Mouse (Mus musculus) forebrain, embryonic 10.5 days (tissue): ENCODE results near the gene Exoc6b. TPM values are rescaled to one million over a fixed set of nuclear protein-coding genes. Genes with fewer than 3 reads are reported as not detected.

Source experiments
- DNase-seq: peaks from one replicate; pipeline ENCODE4 v3.0.0-alpha.2; 2017; ENCODE audit warnings: low spot score; ENCODE audit errors: extremely low spot score
- H3K27ac ChIP-seq: fragments of 300-500 bp; sonication (generic); 2 replicates; pipeline ENCODE4 v1.5.1; 2016; ENCODE audit warnings: mild to moderate bottlenecking
- H3K27me3 ChIP-seq: fragments of 300-500 bp; sonication (generic); 2 replicates; pipeline ENCODE4 v1.6.1; 2016; ENCODE audit warnings: mild to moderate bottlenecking; ENCODE audit not compliant: poor library complexity, severe bottlenecking
- H3K36me3 ChIP-seq: fragments of 300-500 bp; sonication (generic); replicated peaks from 2 replicates; pipeline ENCODE4 v1.6.1; 2016; ENCODE audit warnings: mild to moderate bottlenecking, moderate library complexity
- H3K4me1 ChIP-seq: fragments of 300-500 bp; sonication (generic); 2 replicates; pipeline ENCODE4 v1.6.1; 2016
- H3K4me3 ChIP-seq: fragments of 300-500 bp; sonication (generic); 2 replicates; pipeline ENCODE4 v1.5.1; 2016; ENCODE audit warnings: mild to moderate bottlenecking, moderate library complexity
- H3K9me3 ChIP-seq: fragments of 300-500 bp; sonication (generic); 2 replicates; pipeline ENCODE4 v1.6.1; 2016; ENCODE audit warnings: mild to moderate bottlenecking, moderate library complexity
- WGBS: fragments of 180-500 bp; shearing (Covaris S2); methylation state at CpG from one replicate; pipeline ENCODE4 v1.1.7; 2016; 5-methylcytosine and 5-hydroxymethylcytosine counted together
- polyA plus RNA-seq: library from polyadenylated mRNA; unstranded; fragments of >200 nt; fragmentation: Nextera tagmentation; extraction: Ambion mirVana; gene quantifications from 2 replicates; pipeline ENCODE4 v1.2.1, GENCODE M21; 2016

Gene Exoc6b
- polyA plus RNA-seq, 1 experiment from 2014 or later: 21.7 TPM

DNA sequence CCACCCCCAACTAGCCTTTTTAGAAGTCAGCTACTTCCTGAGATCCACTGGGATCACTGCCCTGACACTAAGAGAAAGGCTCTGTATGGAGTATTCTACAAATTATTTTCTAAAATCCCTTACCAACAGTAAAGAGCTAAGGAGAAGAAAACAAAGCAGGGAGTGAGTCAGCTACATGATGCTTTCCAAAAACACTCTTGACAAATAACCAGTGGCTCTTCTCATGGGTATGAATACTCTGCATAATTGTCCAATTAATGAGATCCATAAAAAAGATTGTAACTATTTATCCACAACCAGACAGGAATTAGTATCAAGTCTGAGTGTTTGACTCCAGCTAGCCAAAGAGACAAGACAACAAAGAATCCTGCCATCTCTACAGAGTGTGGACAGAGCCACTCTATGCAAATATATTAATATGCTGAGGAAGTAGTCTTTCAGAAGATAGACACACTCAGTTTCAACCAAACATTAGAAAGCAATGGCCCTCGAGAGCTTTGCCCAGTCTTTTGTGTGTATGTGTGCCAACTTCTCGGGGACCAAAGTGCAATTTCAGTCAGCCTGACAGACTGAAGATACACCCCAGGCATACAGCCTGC lies 263.1 kb downstream of the Exoc6b start:
- H3K9me3 ChIP-seq: no peaks in the 10 kb centered on the region
- DNase-seq: no peak
- 90% methylated on average over 2 of the region's 2 CpGs for WGBS

DNA sequence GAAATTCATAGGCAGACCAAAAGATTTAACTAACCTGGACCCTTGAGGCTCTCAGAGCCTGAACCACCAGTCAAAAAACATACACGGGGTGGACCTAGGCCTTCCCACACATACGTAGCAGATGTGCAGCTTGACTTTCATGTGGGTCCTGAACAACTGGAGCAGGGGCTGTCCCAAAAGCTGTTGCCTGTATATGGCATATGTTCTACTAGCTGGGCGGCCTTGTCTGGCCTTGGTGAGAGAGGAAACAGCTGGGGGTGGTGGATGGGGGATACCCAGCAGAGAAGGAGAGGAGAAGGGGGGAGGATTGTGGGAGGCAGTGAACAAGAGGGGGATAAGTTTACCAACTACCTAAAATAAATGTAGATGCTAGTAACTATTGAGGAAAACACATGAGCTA lies 270.6 kb downstream of the Exoc6b start:
- WGBS: 88% methylated on average over 3 of the region's 3 CpGs
- Histone ChIP-seq H3K36me3 (no peaks in the 10 kb centered on the region), H3K9me3 (no peaks in the 10 kb centered on the region), H3K27me3 (no peaks in the 10 kb centered on the region), H3K27ac (no peak overlapping the region), H3K4me1 (peaks cover 6% of the 10 kb centered on the region), H3K4me3 (no peak overlapping the region)
- no peak for DNase-seq

More for the DNA sequence above, 263.1 kb downstream of the Exoc6b start:
- no peak overlapping the region for H3K4me3 ChIP-seq
- H3K4me1 ChIP-seq: no peaks in the 10 kb centered on the region
- no peaks in the 10 kb centered on the region for H3K36me3 ChIP-seq
- no peak overlapping the region for H3K27ac ChIP-seq
- no peaks in the 10 kb centered on the region for H3K27me3 ChIP-seq

DNA sequence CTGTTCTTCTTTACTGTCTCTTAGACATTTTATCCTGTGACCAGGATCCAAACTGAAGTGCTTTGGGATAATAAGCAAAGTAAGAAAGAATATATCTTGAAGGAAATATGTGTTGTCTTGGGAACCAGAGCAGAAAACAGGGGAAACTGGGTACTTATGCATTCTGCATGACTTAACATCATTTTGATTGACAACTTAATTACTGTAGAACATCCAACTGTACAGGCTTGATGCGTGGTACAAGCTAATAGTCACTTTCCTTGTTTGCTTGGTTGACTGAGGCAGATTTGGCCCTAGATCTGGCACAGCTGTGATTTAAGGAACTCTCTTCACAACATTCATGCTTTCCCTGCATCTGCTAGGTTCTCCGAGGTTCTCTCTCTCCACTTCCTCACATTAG lies 285.3 kb downstream of the Exoc6b start:
- Histone ChIP-seq H3K4me3 (no peak overlapping the region), H3K36me3 (no peaks in the 10 kb centered on the region), H3K27ac (no peak overlapping the region), H3K9me3 (no peaks in the 10 kb centered on the region), H3K27me3 (no peaks in the 10 kb centered on the region), H3K4me1 (peaks cover 9% of the 10 kb centered on the region)
- 89% methylated on average over 2 of the region's 2 CpGs for WGBS
- DNase-seq: no peak

DNA sequence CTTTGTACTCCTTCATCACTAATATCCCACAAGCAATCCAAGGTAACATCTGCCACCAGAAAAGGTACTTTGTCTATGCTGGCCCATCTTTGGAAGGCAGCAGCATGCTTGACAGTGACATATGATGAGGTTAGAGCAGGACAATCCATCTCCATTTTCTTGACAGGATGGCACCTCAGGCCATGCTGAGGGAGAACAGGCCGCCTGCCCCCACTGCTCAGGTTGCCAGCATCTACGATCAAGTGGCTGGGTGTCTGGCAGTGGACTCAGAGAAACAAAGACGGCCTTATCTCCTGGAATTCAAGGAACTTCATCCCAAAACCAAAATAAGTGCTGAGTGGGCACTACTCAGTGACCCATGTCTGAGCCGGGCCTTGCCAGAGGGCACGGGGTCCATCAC lies 289.3 kb downstream of the Exoc6b start:
- H3K27ac ChIP-seq: no peak overlapping the region
- peaks cover 10% of the 10 kb centered on the region for H3K4me1 ChIP-seq
- H3K27me3 ChIP-seq: no peaks in the 10 kb centered on the region
- no peaks in the 10 kb centered on the region for H3K9me3 ChIP-seq
- no peak for DNase-seq
- no peaks in the 10 kb centered on the region for H3K36me3 ChIP-seq
- 55% methylated on average over 5 of the region's 5 CpGs for WGBS
- no peak overlapping the region for H3K4me3 ChIP-seq

DNA sequence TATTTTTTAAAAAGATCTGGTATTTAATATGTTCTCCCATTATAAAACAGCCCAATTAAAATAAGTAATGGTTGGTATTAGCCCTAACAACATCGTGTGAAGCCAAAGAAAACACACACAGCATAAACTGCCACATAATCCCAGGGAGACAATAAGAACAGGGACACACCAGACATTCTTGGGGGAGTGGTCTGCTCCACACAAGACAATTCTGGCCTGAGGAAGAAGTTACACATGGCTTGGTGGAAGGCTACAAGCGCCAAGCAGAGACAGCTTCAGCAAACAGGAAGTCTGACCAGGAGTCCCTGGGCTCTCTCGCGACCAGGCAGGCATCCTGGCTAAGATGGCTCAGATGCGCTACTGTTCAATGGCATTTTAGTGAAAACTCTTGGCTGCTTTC lies 290.3 kb downstream of the Exoc6b start:
- 78% methylated on average over 5 of the region's 5 CpGs for WGBS
- DNase-seq: no peak
- no peak overlapping the region for H3K27ac ChIP-seq

DNA sequence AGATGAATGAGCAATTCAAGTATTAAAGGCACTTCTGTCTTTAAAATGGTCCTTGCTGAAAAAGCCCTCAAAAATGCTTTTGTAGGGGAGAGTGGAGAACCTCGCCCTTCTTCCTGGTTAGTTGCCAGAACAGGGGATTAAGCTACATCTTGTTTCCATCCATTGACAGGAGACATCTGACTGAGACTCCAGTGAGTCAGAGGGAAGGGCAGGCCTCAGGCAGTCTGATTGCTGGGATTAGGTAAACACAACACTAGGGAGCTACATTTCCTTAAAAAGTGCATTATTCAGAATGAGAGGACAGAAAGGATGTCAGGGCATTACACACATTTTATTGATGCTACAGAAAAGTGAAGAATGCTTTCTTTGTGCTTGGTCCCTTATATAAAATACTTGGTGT lies 293.4 kb downstream of the Exoc6b start:
- no peak for DNase-seq
- Histone ChIP-seq H3K4me3 (no peak overlapping the region), H3K9me3 (no peaks in the 10 kb centered on the region), H3K27ac (no peak overlapping the region), H3K4me1 (peaks cover 13% of the 10 kb centered on the region), H3K27me3 (no peaks in the 10 kb centered on the region), H3K36me3 (no peaks in the 10 kb centered on the region)
- 28% methylated on average over 1 of the region's 1 CpGs for WGBS

More for the DNA sequence above, 290.3 kb downstream of the Exoc6b start:
- Histone ChIP-seq H3K4me3 (no peak overlapping the region), H3K36me3 (no peaks in the 10 kb centered on the region), H3K27me3 (no peaks in the 10 kb centered on the region), H3K4me1 (peaks cover 10% of the 10 kb centered on the region), H3K9me3 (no peaks in the 10 kb centered on the region)

DNA sequence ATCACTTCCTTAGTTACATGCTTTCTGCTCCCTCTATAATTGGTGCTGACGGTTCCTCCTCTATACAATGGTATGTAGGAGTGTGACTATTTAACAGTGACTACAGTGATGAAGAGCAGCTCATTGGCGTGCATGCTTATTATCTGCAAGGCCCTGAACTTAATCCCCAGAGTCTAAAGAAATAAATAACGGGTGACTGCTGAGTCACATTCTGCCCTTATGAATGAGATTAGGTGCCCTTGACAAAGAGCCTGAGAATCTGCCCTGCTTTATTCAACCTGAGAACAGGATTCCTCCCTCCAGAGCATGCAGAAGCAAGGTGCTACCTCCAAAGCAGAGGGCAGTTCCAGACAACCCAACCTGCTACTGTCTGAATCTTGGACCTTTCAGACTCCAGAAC lies 314.0 kb downstream of the Exoc6b start:
- 51% methylated on average over 3 of the region's 3 CpGs for WGBS
- Histone ChIP-seq H3K9me3 (no peaks in the 10 kb centered on the region), H3K4me3 (no peak overlapping the region), H3K27me3 (no peaks in the 10 kb centered on the region), H3K4me1 (peaks cover 7% of the 10 kb centered on the region), H3K27ac (no peak overlapping the region), H3K36me3 (no peaks in the 10 kb centered on the region)
- no peak for DNase-seq

DNA sequence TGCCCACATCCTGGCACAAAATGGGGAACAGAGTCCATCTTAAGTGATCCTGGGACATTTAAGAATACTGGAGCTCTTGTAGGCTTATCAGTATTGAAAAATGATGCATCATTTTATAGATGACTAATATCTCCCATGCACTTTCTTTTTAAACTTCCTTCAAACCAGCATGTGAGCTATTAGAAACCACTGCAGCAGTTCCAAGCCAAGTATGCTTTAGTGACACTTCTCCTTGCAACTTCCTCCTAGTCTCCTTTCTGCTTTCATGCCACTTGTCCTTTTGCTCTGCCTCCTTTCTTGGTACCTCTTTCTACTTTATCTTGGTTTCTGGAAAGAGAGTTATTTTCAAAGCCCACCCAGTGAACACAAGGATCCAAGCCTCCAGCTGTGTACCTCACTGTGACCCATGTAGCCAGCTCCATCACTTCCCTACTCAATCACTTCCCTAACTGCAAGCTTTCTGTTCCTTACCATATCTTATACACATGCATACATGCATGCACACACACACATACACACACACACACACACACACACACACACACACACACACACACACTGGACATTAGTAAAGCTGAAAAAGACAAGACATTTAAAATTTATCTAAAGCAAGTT lies 316.4 kb downstream of the Exoc6b start:
- DNase-seq: no peak
- H3K9me3 ChIP-seq: no peaks in the 10 kb centered on the region
- H3K4me1 ChIP-seq: peaks cover 7% of the 10 kb centered on the region
- H3K27ac ChIP-seq: no peak overlapping the region
- no peak overlapping the region for H3K4me3 ChIP-seq
- no peaks in the 10 kb centered on the region for H3K36me3 ChIP-seq
- no peaks in the 10 kb centered on the region for H3K27me3 ChIP-seq

DNA sequence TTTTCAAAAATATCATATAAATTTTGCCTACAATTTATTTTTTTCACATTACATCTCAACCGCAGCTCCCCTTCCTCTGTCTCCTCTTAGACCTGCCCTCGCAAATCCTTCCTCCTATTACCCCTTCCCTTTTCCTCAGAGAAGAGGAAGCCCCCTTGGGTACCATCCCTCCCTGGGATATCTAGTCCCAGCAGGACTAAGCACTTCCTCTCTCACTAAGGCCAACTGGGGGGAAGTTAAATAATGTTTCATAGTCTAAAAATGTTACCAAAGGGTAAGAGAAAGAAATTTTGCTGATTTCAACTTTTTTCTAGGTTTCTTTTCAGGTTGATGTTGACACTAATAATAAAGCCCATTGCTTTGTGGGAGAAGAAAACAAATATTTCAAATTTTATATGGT lies 317.9 kb downstream of the Exoc6b start:
- H3K9me3 ChIP-seq: no peaks in the 10 kb centered on the region
- DNase-seq: no peak
- no peaks in the 10 kb centered on the region for H3K36me3 ChIP-seq
- 89% methylated on average over 2 of the region's 2 CpGs for WGBS
- H3K27me3 ChIP-seq: no peaks in the 10 kb centered on the region
- no peak overlapping the region for H3K4me3 ChIP-seq
- peaks cover 13% of the 10 kb centered on the region for H3K4me1 ChIP-seq
- no peak overlapping the region for H3K27ac ChIP-seq

DNA sequence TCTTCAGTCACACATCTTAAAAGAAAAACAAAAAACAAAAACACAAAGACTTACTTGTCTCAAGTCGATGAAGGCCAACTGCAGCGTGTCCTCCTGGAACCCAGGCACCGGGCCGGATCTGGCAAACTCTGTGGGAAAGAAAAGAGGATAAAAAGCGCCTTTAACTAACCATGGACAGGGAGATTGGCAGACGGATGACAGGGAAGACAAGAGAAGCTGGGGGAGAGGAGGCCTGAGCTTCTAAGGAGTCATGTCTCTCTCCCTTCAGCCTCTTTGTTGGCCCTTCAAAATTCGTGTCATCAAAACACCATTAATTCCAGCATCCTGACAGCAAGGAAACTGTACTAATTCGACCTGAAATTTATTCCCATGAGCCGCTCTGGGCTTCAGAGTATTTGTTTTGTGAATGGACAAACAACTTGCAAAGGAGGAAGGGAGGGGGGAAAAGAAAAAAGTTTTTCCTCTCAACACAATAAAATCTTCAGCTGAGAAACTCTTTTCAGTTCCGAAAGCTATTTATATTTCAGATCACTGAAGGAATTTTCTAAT lies 322.4 kb downstream of the Exoc6b start:
- Histone ChIP-seq H3K4me1 (peaks cover 9% of the 10 kb centered on the region; the same call in 1 of the 2 replicates), H3K4me3 (no peak overlapping the region), H3K27ac (no peak overlapping the region), H3K36me3 (no peaks in the 10 kb centered on the region), H3K9me3 (no peaks in the 10 kb centered on the region), H3K27me3 (no peaks in the 10 kb centered on the region)
- 59% methylated on average over 10 of the region's 10 CpGs for WGBS
- no peak for DNase-seq

DNA sequence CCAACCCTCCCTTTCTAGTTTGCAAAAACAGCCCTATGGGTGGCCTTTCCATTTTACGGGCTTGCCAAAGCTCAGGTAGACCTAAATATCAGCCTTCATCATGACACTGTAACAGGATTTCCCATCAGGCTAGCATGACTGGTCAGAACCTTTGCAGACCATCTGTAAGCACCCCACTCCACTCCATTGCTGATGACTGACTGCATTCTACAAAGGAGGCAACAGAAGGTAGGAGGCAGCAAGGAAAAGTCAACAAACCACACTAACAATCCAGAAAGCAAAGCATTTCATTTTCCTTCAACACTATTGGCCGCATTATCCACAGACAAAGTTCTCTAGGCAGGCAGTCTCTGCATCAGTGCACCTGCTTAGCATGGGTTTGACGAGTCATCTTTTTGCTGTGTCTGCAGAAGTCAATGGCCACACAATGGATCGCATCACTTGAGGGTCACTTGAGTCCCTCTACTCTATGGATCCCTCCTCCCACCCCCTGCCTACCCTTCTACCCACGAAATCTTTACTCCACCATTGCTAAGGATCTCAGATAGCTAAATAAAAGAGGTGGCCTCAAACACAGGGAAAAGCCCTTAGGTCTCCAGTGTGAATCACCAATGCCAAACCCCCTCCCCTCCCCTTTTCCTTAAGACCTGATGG lies 323.0 kb downstream of the Exoc6b start:
- H3K9me3 ChIP-seq: no peaks in the 10 kb centered on the region
- 77% methylated on average over 5 of the region's 5 CpGs for WGBS

DNA sequence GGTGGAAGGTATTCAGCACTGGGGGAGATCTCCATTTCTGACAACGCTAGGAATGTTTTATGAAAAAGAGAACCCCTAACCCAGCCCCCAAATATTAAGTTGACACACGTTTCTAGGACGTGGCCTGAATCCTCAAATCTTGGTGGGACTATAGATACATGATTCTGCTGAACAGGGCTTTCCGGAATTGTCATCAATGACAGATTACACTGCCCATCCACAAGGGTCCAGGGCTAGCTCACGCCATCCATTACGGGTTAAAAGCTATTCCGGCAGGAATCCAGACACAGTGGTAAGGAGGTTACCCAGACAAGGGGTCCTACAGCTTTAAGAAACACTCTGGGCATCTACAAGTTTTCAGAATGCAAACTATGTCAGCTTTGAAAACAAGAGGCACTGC lies 323.7 kb downstream of the Exoc6b start:
- H3K4me1 ChIP-seq: peaks cover 9% of the 10 kb centered on the region; the same call in 1 of the 2 replicates
- no peaks in the 10 kb centered on the region for H3K27me3 ChIP-seq
- WGBS: 94% methylated on average over 7 of the region's 7 CpGs
- no peak for DNase-seq
- H3K27ac ChIP-seq: no peak overlapping the region
- H3K36me3 ChIP-seq: no peaks in the 10 kb centered on the region
- no peaks in the 10 kb centered on the region for H3K9me3 ChIP-seq
- no peak overlapping the region for H3K4me3 ChIP-seq

More for the DNA sequence above, 323.0 kb downstream of the Exoc6b start:
- H3K4me1 ChIP-seq: peaks cover 9% of the 10 kb centered on the region; the same call in 1 of the 2 replicates
- H3K4me3 ChIP-seq: no peak overlapping the region
- no peaks in the 10 kb centered on the region for H3K36me3 ChIP-seq
- no peak for DNase-seq
- no peaks in the 10 kb centered on the region for H3K27me3 ChIP-seq
- H3K27ac ChIP-seq: no peak overlapping the region

DNA sequence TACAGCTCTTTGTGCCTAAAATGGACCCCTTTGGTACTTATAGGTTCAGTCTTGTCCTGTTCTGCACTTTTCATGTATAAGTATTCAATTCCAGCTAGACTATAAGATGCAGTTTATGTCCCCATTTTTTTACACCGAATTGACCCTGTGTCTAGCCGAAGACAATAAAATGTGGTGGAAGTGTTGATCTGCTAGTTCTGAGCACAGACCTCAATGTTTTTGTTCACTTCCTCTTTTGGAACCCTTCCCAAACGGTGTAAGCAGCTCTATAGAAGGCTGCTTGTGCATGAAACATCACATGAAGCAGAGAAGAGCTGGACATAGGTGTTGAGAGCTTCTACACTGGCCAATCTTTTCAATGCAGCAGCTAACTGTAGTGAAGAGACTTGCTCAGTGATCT lies 327.1 kb downstream of the Exoc6b start:
- Histone ChIP-seq H3K36me3 (no peaks in the 10 kb centered on the region), H3K4me3 (no peak overlapping the region), H3K4me1 (peaks cover 9% of the 10 kb centered on the region; the same call in 1 of the 2 replicates), H3K27ac (no peak overlapping the region), H3K9me3 (no peaks in the 10 kb centered on the region), H3K27me3 (no peaks in the 10 kb centered on the region)
- 84% methylated on average over 3 of the region's 3 CpGs for WGBS
- no peak for DNase-seq
